Mouse (Mus musculus) stomach, postnatal 0 days (tissue): ENCODE measurements at regions not wholly inside any gene's neighbourhood (a gene's known extent, or its start where the extent isn't known, plus 50 kb on each side); places are given as distances from the start of the nearest gene placed in this dataset.

Source experiments
- CTCF ChIP-seq: IDR thresholded peaks from 2 replicates; pipeline ENCODE4 v1.5.1; 2016; ENCODE audit warnings: antibody characterized with exemption, low read depth, mild to moderate bottlenecking, moderate library complexity
- EP300 ChIP-seq: optimal IDR thresholded peaks from 2 replicates; pipeline ENCODE3; 2016; ENCODE audit warnings: antibody characterized with exemption

DNA sequence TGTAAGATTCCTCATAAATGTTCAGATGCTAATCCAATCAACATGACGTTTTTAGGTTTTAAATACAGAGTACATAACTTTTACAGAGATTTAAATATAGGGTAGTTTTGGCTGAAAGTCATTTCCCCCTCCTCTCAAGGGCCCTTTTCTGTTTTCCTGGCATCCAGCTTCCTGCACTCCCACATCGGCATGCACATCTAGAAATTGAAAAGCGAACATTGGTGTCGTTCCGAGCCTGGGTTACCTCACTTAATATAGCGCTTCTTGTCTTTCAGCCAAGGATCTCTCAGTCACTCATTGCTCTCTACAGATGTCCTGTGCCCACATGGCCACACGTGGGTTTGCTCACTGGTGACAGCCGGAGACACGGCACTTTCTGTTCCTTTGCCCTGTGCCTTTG, 572.7 kb downstream of the Vrk1 start:
- TF ChIP-seq EP300 (no peak), CTCF (no peak)
